Mouse (Mus musculus) large intestine, adult 2 months (tissue): ENCODE measurements around the gene Srpr. TPM values are rescaled to one million over a fixed set of nuclear protein-coding genes. Genes with fewer than 3 reads are reported as not detected.

Experiments
- DNase-seq: peaks from one replicate; pipeline ENCODE4 v3.0.0-alpha.2; 2012; ENCODE audit warnings: low read depth, low spot score
- WGBS: fragments of 180-500 bp; shearing (Covaris S2); methylation state at CpG from one replicate; pipeline ENCODE4 v1.1.7; 2018; 5-methylcytosine and 5-hydroxymethylcytosine counted together
- polyA plus RNA-seq: library from polyadenylated mRNA; depleted of rRNA; stranded (reverse); fragments of >200 nt; gene quantifications from 2 replicates; pipeline ENCODE4 v1.2.3, GENCODE M21; 2012; rRNA removed

Srpr gene
- polyA plus RNA-seq, 1 experiment, result 59.1 TPM

DNA sequence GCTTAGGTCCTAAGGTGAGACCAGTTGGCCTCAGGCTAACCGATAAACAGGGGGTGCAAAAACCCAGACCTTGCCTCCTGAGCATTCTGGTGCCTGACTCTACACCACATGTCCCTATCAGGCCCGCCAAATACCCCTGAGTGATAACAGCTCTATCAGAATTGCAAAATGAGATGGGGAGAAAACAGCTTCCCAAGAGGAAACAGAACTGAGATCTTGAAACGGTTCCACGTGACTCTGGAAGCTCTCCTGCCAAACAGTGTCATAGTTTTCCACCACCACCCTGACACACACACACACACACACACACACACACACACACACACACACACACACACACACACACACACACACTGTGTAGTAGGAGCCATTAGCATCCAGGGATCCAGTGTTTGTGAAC lies 90.9 kb downstream of the Srpr start:
- WGBS, result 39% methylated on average over 4 of the region's 4 CpGs
- DNase-seq, result no peak

DNA sequence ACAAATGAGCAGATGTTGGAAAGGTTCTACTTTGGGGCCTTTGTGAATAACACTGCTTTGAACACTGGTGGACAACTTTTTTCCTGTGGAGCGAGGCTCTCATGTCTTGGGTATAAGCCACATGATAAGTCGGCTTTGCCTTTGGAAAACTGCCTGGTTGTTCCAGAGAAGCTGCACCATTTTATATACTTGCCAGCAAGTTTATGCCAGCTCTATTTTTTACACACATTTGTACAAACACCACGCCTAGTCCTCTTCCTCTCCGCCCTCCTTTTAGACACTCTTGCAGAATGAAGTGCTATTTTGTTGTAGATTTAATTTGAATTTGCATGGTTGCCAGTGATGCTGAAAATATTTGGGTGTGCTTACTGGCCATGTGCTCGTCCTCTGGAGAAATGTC lies 93.5 kb downstream of the Srpr start:
- no peak for DNase-seq
- WGBS, result 26% methylated on average over 5 of the region's 5 CpGs

Other genes starting within 250 kb of the Srpr start
- 235 and 346 TPM in 2 replicates for gene St3gal4, start 80.9 kb upstream of the Srpr start, polyA plus RNA-seq
- 28.3 and 39.7 TPM in 2 replicates for gene Dcps, start 24.1 kb upstream of the Srpr start, polyA plus RNA-seq
- 9.0 and 14.4 TPM in 2 replicates for gene Tirap, start 116 bp downstream of the Srpr start, polyA plus RNA-seq
- 22.0 and 25.3 TPM in 2 replicates for gene Foxred1, start 10.9 kb downstream of the Srpr start, polyA plus RNA-seq
- gene Fam118b, start 67.6 kb downstream of the Srpr start, polyA plus RNA-seq, result 37.1 and 43.0 TPM in 2 replicates
- gene Rpusd4, start 67.7 kb downstream of the Srpr start, polyA plus RNA-seq, result 12.1 and 12.4 TPM in 2 replicates
- gene Cdon, start 221.0 kb downstream of the Srpr start, polyA plus RNA-seq, result 3.4 and 3.5 TPM in 2 replicates